Mouse (Mus musculus) CH12.LX (cell line): ENCODE data around the gene Rhcg. TPM values are rescaled to one million over a fixed set of nuclear protein-coding genes. Genes with fewer than 3 reads are reported as not detected.

Source experiments
- DNase-seq: peaks from one replicate; pipeline ENCODE4 v3.0.0-alpha.2; 2013; ENCODE audit errors: extremely low read depth
- H3K27ac ChIP-seq: 2 replicates; pipeline ENCODE4 v1.5.1; 2012; ENCODE audit warnings: low read depth, mild to moderate bottlenecking, control low read depth, moderate library complexity; ENCODE audit not compliant: insufficient read depth
- H3K27me3 ChIP-seq: replicated peaks from 2 replicates; pipeline ENCODE3; 2012; ENCODE audit warnings: inconsistent platforms
- H3K36me3 ChIP-seq, 2 experiments: replicated peaks in 1 of 2; 2 replicates each; pipeline versions ENCODE3 to v1.6.1; 2012; ENCODE audit warnings: inconsistent platforms in 1 of 2, low read length in 1 of 2, mild to moderate bottlenecking in 1 of 2, mixed read lengths in 1 of 2, moderate library complexity in 1 of 2; ENCODE audit not compliant: control insufficient read depth in 1 of 2, insufficient read depth in 1 of 2
- H3K4me1 ChIP-seq, 2 experiments: 2 replicates each; pipeline ENCODE4 v1.6.1; 2012; ENCODE audit warnings: inconsistent platforms in 1 of 2, moderate library complexity in 1 of 2; ENCODE audit not compliant: insufficient read depth in 2 of 2, control insufficient read depth in 1 of 2
- H3K4me2 ChIP-seq: 2 replicates; pipeline ENCODE4 v1.6.1; 2012; ENCODE audit warnings: low read depth, mild to moderate bottlenecking, control low read depth; ENCODE audit not compliant: poor library complexity, insufficient read depth, severe bottlenecking
- H3K4me3 ChIP-seq, 3 experiments: fragments of 150-350 bp in 1 of 3; sonication (generic) in 1 of 3; replicated peaks in 1 of 3; 2 replicates each; pipeline versions ENCODE3 to v1.5.1; 2011 to 2012; ENCODE audit warnings: low read depth in 2 of 3, low read length in 2 of 3, mild to moderate bottlenecking in 2 of 3, moderate library complexity in 2 of 3, control low read depth in 1 of 3, improper control_type of control experiment in 1 of 3, inconsistent platforms in 1 of 3, mixed read lengths in 1 of 3; ENCODE audit not compliant: poor library complexity in 1 of 3
- H3K79me2 ChIP-seq: replicated peaks from 2 replicates; pipeline ENCODE4 v1.6.1; 2012; ENCODE audit warnings: mild to moderate bottlenecking, moderate library complexity; ENCODE audit not compliant: control insufficient read depth, poor library complexity, insufficient read depth, severe bottlenecking; ENCODE audit errors: extremely low read depth
- H3K9ac ChIP-seq: 2 replicates; pipeline ENCODE4 v1.6.1; 2012; ENCODE audit warnings: low read depth, mild to moderate bottlenecking, control low read depth, moderate library complexity; ENCODE audit not compliant: insufficient read depth
- H3K9me3 ChIP-seq: replicated peaks from 2 replicates; pipeline ENCODE3; 2012; ENCODE audit warnings: low read length, inconsistent platforms, mixed read lengths
- BHLHE40 ChIP-seq: IDR thresholded peaks from 2 replicates; pipeline ENCODE4 v1.6.1; 2011; ENCODE audit warnings: mild to moderate bottlenecking, low read depth, low read length, improper control_type of control experiment
- CHD2 ChIP-seq: IDR thresholded peaks from 2 replicates; pipeline ENCODE4 v1.6.1; 2011; ENCODE audit warnings: low read length, improper control_type of control experiment
- CTCF ChIP-seq, 2 experiments: IDR thresholded peaks in 1 of 2; conservative IDR thresholded peaks in 1 of 2; 2 replicates each; pipeline ENCODE4 v1.5.1; 2011 to 2012; ENCODE audit warnings: low read depth in 2 of 2, low read length in 2 of 2, improper control_type of control experiment in 1 of 2, inconsistent platforms in 1 of 2, mild to moderate bottlenecking in 1 of 2, moderate library complexity in 1 of 2
- ELF1 ChIP-seq: IDR thresholded peaks from 2 replicates; pipeline ENCODE4 v1.6.1; 2014; ENCODE audit warnings: low read depth, mild to moderate bottlenecking, inconsistent platforms, low read length, improper control_type of control experiment
- EP300 ChIP-seq: IDR thresholded peaks from 2 replicates; pipeline ENCODE4 v1.6.1; 2011; ENCODE audit warnings: low read length, improper control_type of control experiment
- ETS1 ChIP-seq: conservative IDR thresholded peaks from 2 replicates; pipeline ENCODE4 v1.6.1; 2012; ENCODE audit warnings: low read depth, mild to moderate bottlenecking, inconsistent platforms, low read length, improper control_type of control experiment, moderate library complexity
- GABPA ChIP-seq: IDR thresholded peaks from 2 replicates; pipeline ENCODE4 v1.6.1; 2012; ENCODE audit warnings: low read depth, low read length, improper control_type of control experiment, inconsistent platforms; ENCODE audit not compliant: insufficient replicate concordance
- HCFC1 ChIP-seq: IDR thresholded peaks from 2 replicates; pipeline ENCODE4 v1.6.1; 2012; ENCODE audit warnings: low read depth, mild to moderate bottlenecking, inconsistent platforms, low read length, improper control_type of control experiment
- MAFK ChIP-seq: IDR thresholded peaks from 2 replicates; pipeline ENCODE4 v1.6.1; 2011; ENCODE audit warnings: low read length, improper control_type of control experiment; ENCODE audit not compliant: insufficient replicate concordance
- MAX ChIP-seq: IDR thresholded peaks from 2 replicates; pipeline ENCODE4 v1.6.1; 2011; ENCODE audit warnings: low read length, improper control_type of control experiment
- MXI1 ChIP-seq: IDR thresholded peaks from 2 replicates; pipeline ENCODE4 v1.6.1; 2011; ENCODE audit warnings: mild to moderate bottlenecking, low read depth, low read length, improper control_type of control experiment
- NELFE ChIP-seq: IDR thresholded peaks from 2 replicates; pipeline ENCODE4 v1.6.1; 2011; ENCODE audit warnings: low read depth, low read length, improper control_type of control experiment
- NRF1 ChIP-seq: IDR thresholded peaks from 2 replicates; pipeline ENCODE4 v1.6.1; 2014; ENCODE audit warnings: low read depth, mild to moderate bottlenecking, inconsistent platforms, low read length, improper control_type of control experiment, moderate library complexity
- POLR2AphosphoS2 ChIP-seq: IDR thresholded peaks from 2 replicates; pipeline ENCODE4 v1.6.1; 2011; ENCODE audit warnings: low read depth, low read length, improper control_type of control experiment
- RAD21 ChIP-seq: IDR thresholded peaks from 2 replicates; pipeline ENCODE4 v1.6.1; 2011; ENCODE audit warnings: low read depth, mild to moderate bottlenecking, low read length, improper control_type of control experiment, moderate library complexity
- SIN3A ChIP-seq: IDR thresholded peaks from 2 replicates; pipeline ENCODE4 v1.6.1; 2012; ENCODE audit warnings: low read length, improper control_type of control experiment, inconsistent platforms
- SMC3 ChIP-seq: IDR thresholded peaks from 2 replicates; pipeline ENCODE4 v1.6.1; 2011; ENCODE audit warnings: low read depth, low read length, improper control_type of control experiment
- UBTF ChIP-seq: IDR thresholded peaks from 2 replicates; pipeline ENCODE4 v1.6.1; 2012; ENCODE audit warnings: low read depth, mild to moderate bottlenecking, inconsistent platforms, low read length, improper control_type of control experiment, moderate library complexity
- USF1 ChIP-seq: IDR thresholded peaks from 2 replicates; pipeline ENCODE4 v1.6.1; 2014; ENCODE audit warnings: low read depth, mild to moderate bottlenecking, inconsistent platforms, low read length, improper control_type of control experiment
- ZKSCAN1 ChIP-seq: IDR thresholded peaks from 2 replicates; pipeline ENCODE4 v1.6.1; 2012; ENCODE audit warnings: low read depth, inconsistent platforms, low read length, improper control_type of control experiment, borderline replicate concordance
- ZNF384 ChIP-seq: IDR thresholded peaks from 2 replicates; pipeline ENCODE4 v1.6.1; 2012; ENCODE audit warnings: low read depth, low read length, improper control_type of control experiment, inconsistent platforms
- dilution Hi-C: fragments of 300-500 bp; cut with MboI; formaldehyde crosslinking; loops from 2 replicates; pipeline ENCODE4 v1.14.3; 2020; ENCODE audit warnings: low sequenced_read_pairs; ENCODE audit not compliant: extremely low pct_unique_long_range_greater_than_20kb, extremely low pct_ligation_motif_present
- in situ Hi-C: fragments of 300-500 bp; cut with MboI; formaldehyde crosslinking; loops from 3 replicates; pipeline ENCODE4 v1.14.3; 2019; ENCODE audit warnings: low sequenced_read_pairs, low pct_ligation_motif_present, low pct_unique_long_range_greater_than_20kb, mixed read lengths
- polyA plus RNA-seq: library from polyadenylated mRNA; unstranded; fragments of >175 nt; gene quantifications from 2 replicates; pipeline ENCODE4 v1.2.1, GENCODE M21; 2012; ENCODE audit warnings: low read depth; ENCODE audit not compliant: insufficient read length
- total RNA-seq, 2 experiments: library from RNA; depleted of rRNA; stranded (reverse); fragments of 300-350 nt in 1 of 2; fragments of >200 nt in 1 of 2; gene quantifications; 2 replicates each; pipeline ENCODE4 v1.2.3; 2012 to 2014

Gene Rhcg
- total and polyA plus RNA-seq, 3 experiments, result not detected

DNA sequence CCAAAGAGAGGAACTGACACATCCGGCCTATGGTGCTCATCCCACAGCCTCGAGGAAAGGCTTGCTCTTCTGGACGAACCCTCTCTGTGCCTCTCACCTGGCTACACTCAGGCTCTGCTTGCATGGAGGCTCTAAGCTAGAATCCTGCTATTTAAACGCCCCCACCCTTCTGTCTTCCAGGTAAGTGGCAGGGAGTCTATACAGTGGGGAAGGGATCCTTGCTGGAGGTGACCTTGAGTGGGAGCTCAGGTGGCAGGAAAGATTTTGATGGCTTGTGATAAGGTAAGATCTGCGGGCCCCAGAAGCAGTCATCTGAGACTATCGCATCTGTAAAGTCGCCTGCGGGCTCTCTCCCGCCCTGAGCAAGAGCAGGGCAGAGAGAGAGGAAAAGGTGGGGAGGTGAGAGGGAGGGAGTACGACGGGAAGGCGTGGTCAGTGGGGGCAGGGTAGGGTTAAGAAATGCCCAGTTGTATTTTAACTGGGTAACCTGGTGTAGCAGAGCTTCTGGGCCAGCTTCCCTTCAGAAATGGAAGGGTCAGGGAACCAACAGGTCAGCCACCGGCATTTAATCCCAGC lies 14.4 kb upstream of the Rhcg start:
- peaks cover 76% of the 10 kb centered on the region for H3K27me3 ChIP-seq
- DNase-seq, result no peak
- H3K4me3 ChIP-seq, result no peak overlapping the region
- dilution Hi-C loops, result no loop called here
- H3K9me3 ChIP-seq, result no peaks in the 10 kb centered on the region
- no peaks in the 10 kb centered on the region for H3K79me2 ChIP-seq
- H3K36me3 ChIP-seq, result no peaks in the 10 kb centered on the region
- no peaks in the 10 kb centered on the region for H3K4me1 ChIP-seq
- in situ Hi-C loops, result no loop called here
- H3K9ac ChIP-seq, result no peak overlapping the region
- TF ChIP-seq ZNF384 (no peak), NELFE (no peak), MXI1 (no peak), RAD21 (no peak), UBTF (no peak), ETS1 (no peak), CTCF (conservative IDR thresholded peaks at IDR 0.05 in 1 of 2, IDR thresholded peaks at IDR 0.05 in 1 of 2; ENCODE audit: low read depth in 2 of 2, low read length in 2 of 2) (no peak), ELF1 (no peak), SIN3A (no peak), BHLHE40 (no peak), SMC3 (no peak), NRF1 (no peak), GABPA (no peak), HCFC1 (no peak), MAFK (no peak), EP300 (no peak)
- H3K4me2 ChIP-seq, result no peak overlapping the region
- H3K27ac ChIP-seq, result no peak overlapping the region

- DNase-seq, result no peak
- dilution Hi-C loops (no loop called here), in situ Hi-C loops (no loop called here)
- Histone ChIP-seq H3K4me1 (no peaks in the 10 kb centered on the region), H3K27me3 (peaks cover 75% of the 10 kb centered on the region), H3K9ac (no peak overlapping the region), H3K4me2 (no peak overlapping the region), H3K79me2 (no peaks in the 10 kb centered on the region), H3K27ac (no peak overlapping the region)
- TF ChIP-seq MAX (no peak), GABPA (no peak), NRF1 (no peak), CHD2 (no peak), POLR2AphosphoS2 (no peak), BHLHE40 (no peak), ZKSCAN1 (no peak), USF1 (no peak)
- TF ChIP-seq, all 38 proteins: peak for 0
- Histone ChIP-seq H3K4me3 (no peak overlapping the region), H3K36me3 (no peaks in the 10 kb centered on the region), H3K9me3 (no peaks in the 10 kb centered on the region)
Observed at GRCm38 (mm10) chr7:79628271-79628913, 10.9 kb upstream of the Rhcg start.
